Mouse (Mus musculus) spleen, postnatal 0 days (tissue): ENCODE data around the gene Lce3a. TPM values are rescaled to one million over a fixed set of nuclear protein-coding genes. Genes with fewer than 3 reads are reported as not detected.

Experiments
- polyA plus RNA-seq: library from polyadenylated mRNA; unstranded; fragments of >200 nt; fragmentation: Nextera tagmentation; extraction: Ambion mirVana; gene quantifications from 2 replicates; pipeline ENCODE4 v1.2.1, GENCODE M21; 2015

Gene Lce3a
- not detected in 2 replicates for polyA plus RNA-seq

GRCm38 (mm10) chr3:92926130-92926529, at the start of gene Lce3a:
Gene Lce3a, minus strand, starts transcription at chr3:92926230.

GRCm38 (mm10) chr3:92966761-92967160, 40.7 kb upstream of the Lce3a start, which contains the start of gene Lce3e:
Gene Lce3e, plus strand, starts transcription at chr3:92967061.

GRCm38 (mm10) chr3:92957090-92957489, 31.1 kb upstream of the Lce3a start, which contains the start of gene Lce3d:
Gene Lce3d, plus strand, starts transcription at chr3:92957390.

GRCm38 (mm10) chr3:92944186-92944585, 18.2 kb upstream of the Lce3a start, which contains the start of gene Lce3c:
Gene Lce3c, plus strand, starts transcription at chr3:92944486.

GRCm38 (mm10) chr3:92932679-92933078, 6.6 kb upstream of the Lce3a start, which contains the start of gene Lce3b:
Gene Lce3b, plus strand, starts transcription at chr3:92932979.

Other genes starting within 250 kb of the Lce3a start
- gene Lce1c, start 247.0 kb downstream of the Lce3a start, polyA plus RNA-seq: 0.17 TPM in 1 of 2 replicates, not detected in the other
- not detected in 2 replicates for gene Lce1d, start 239.0 kb downstream of the Lce3a start, polyA plus RNA-seq
- not detected in 2 replicates for gene Lce1e, start 217.2 kb downstream of the Lce3a start, polyA plus RNA-seq
- gene Lce1f, start 205.9 kb downstream of the Lce3a start, polyA plus RNA-seq: not detected in 2 replicates
- gene Gm38119, start 187.1 kb downstream of the Lce3a start, polyA plus RNA-seq: not detected in 2 replicates
- not detected in 2 replicates for gene Lce1g, start 173.9 kb downstream of the Lce3a start, polyA plus RNA-seq
- gene Lce1h, start 161.2 kb downstream of the Lce3a start, polyA plus RNA-seq: not detected in 2 replicates
- gene Lce1i, start 147.3 kb downstream of the Lce3a start, polyA plus RNA-seq: not detected in 2 replicates
- gene Lce1j, start 135.7 kb downstream of the Lce3a start, polyA plus RNA-seq: not detected in 2 replicates
- not detected in 2 replicates for gene Lce1k, start 118.3 kb downstream of the Lce3a start, polyA plus RNA-seq
- gene Kprp, start 99.0 kb downstream of the Lce3a start, polyA plus RNA-seq: not detected in 2 replicates
- gene Lce1l, start 74.9 kb downstream of the Lce3a start, polyA plus RNA-seq: not detected in 2 replicates
- gene 2310050C09Rik, start 56.0 kb downstream of the Lce3a start, polyA plus RNA-seq: not detected in 2 replicates
- not detected in 2 replicates for gene Lce3b, start 6.7 kb upstream of the Lce3a start, polyA plus RNA-seq
- gene Lce3c, start 18.3 kb upstream of the Lce3a start, polyA plus RNA-seq: not detected in 2 replicates
- not detected in 2 replicates for gene Lce3d, start 31.2 kb upstream of the Lce3a start, polyA plus RNA-seq
- not detected in 2 replicates for gene Lce3e, start 40.8 kb upstream of the Lce3a start, polyA plus RNA-seq
- not detected in 2 replicates for gene Lce3f, start 66.0 kb upstream of the Lce3a start, polyA plus RNA-seq
- 0.25 TPM in 1 of 2 replicates, not detected in the other for gene Crct1, start 89.5 kb upstream of the Lce3a start, polyA plus RNA-seq
- not detected in 2 replicates for gene Lce1m, start 92.8 kb upstream of the Lce3a start, polyA plus RNA-seq
- gene Gm4858, start 142.6 kb upstream of the Lce3a start, polyA plus RNA-seq: not detected in 2 replicates
- gene Crnn, start 218.6 kb upstream of the Lce3a start, polyA plus RNA-seq: not detected in 2 replicates